Mouse (Mus musculus): ENCODE results near the gene Msantd4. TPM values are rescaled to one million over a fixed set of nuclear protein-coding genes. Genes with fewer than 3 reads are reported as not detected.

Gene Msantd4
- polyA plus RNA-seq (2012; rRNA removed; ENCODE audit: low replicate concordance) = 0.39 and 0.43 TPM in 2 replicates

DNA sequence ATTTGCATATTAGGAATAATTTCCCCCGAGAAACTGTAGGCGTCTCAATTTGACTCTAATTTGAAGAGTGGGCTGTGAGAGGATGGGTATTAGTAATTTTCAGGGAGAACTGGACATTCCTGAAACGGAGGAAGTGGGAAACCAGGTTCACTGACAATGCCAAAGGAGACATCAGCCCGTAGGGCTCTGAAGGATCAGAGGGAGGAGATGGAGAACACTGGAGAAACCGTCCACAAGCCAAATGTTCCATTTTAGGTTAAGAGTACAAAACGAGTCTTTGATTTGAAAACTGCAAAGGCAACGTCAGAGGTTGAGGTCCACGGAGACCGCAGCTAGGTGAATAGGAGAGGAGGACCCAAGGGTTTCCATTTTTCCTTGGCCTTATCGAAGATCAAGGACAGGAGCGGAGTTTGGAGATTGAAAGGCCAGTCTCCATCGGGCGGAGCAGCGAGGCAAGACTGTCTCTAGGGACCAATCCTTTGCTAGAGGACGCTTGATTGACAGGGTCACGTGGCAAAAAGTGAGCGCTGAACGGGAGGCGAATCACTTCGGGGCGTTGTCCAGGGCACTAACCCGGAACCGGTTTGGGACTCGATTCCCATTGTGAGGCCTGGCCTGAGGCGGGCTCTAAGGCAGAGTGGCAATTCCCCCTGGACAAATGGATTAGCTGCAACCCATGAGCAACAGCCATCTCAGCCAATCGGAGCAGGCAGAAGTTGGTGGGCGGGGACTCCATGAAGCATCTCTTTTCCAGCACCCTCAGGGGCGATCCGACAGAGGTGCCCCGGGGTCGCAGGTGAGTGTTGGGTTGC lies at the start of gene Msantd4:
TSS of gene Msantd4 (plus strand) at position 735 of the 812 bp plus-strand sequence.

Other genes with a start within 250 kb of the Msantd4 start
- gene Aasdhppt, start 67.1 kb upstream of the Msantd4 start, polyA plus RNA-seq (2012; rRNA removed; ENCODE audit: low replicate concordance) = 0.49 and 1.6 TPM in 2 replicates
- 0.08 TPM in 1 of 2 replicates, not detected in the other for gene Kbtbd3, start 66.7 kb upstream of the Msantd4 start, polyA plus RNA-seq (2012; rRNA removed; ENCODE audit: low replicate concordance)

Data from duodenum, adult 2 months (tissue).